Mouse (Mus musculus) monocyte, adult 5-6 weeks (primary cell): ENCODE data around the gene Ap1s3. TPM values are rescaled to one million over a fixed set of nuclear protein-coding genes. Genes with fewer than 3 reads are reported as not detected.
"Not testable (repeated sequence)": the region's sequence is repeated elsewhere in the genome, so short reads cannot be mapped to it uniquely, and the experiment has no call there.

ENCODE experiments used
- ATAC-seq: fragments of 153-309, 156-312 bp; replicated peaks from 2 replicates; pipeline ENCODE4 v1.8.0; 2017; ENCODE audit warnings: mild to moderate bottlenecking; ENCODE audit not compliant: low TSS enrichment, insufficient number of reproducible peaks, severe bottlenecking, poor library complexity, low FRiP score
- total RNA-seq: library from RNA; stranded (forward); fragments of 200-1000, 200-491, 200-594 nt; gene quantifications from 3 replicates; pipeline ENCODE4 v1.2.3, GENCODE M21; 2017

Gene Ap1s3
- total RNA-seq, 1 experiment from 2014 or later: 2.7 TPM

DNA sequence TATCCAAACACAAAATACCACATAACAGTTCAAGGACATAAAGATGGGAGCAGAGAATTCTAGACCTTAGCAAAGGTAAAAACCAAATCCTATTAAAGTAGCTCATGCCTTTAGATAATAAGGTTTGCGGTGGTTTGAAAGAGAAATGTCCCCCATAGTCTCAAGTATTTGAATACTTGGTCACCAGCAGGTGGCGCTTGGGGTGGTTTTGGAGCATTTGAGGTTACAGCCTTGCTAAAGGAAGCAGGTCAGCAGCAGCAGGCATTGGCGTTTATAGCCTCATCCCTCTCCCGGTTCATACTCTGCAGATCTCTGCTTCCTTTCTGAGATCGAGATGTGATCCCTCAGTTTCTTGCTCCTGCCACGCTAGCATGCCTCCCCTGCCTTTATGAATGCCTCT, 57.3 kb downstream of the Ap1s3 start:
- ATAC-seq: no peak

DNA sequence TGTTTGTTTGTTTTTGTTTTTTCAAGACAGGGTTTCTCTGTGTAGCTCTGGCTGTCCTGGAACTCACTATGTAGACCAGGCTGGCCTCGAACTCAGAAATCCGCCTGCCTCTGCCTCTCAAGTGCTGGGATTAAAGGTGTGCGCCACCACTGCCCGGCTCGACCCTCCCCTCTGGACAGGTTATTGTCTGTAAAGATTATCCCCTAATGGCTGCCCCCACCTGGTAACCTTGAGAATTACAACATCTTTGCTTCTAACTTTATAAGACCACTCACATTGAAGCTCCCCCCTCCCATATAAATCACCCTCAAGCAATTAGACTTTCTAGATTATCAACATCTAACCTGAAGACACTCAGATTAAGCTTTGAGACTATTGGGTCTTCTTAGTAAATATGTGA, 60.5 kb downstream of the Ap1s3 start:
- not testable (repeated sequence) for ATAC-seq

DNA sequence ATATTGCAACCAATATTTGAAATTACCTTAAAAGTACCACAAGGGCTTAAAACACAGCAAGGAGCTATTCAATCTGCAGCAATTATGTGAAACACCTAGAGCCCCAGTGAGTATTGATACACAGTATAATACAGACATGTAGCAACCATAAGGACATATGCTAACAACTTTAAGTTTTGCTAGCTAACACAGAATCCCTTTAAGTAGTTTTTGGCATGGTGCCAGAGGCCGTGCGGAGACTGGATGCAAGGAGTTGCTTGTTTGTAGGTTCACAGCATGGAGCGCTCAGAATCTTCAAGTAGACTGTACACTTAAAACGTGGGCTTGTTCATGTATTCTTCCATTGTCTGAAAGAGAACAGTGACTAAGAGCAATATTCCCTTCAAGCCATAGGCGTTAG, 62.9 kb downstream of the Ap1s3 start:
- ATAC-seq: not testable (repeated sequence)

DNA sequence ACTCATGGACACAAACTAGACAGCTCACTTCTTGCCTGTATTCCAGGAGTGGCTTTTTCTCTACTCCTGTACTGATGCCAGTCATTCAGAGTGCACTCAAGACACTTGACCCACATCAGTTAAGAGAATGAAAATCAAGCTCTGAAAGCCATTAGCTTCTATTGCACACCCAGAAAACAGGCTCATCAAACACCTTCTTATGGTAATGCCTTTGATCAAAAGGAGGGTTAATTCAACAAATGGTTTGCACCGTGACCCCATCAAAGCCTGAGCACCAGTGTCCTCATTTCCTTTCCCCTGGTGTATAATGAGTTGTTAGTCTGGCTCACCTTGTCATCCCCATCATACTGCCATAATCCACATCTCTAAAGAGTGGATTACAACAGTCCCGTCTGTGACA, 69.3 kb downstream of the Ap1s3 start:
- no peak for ATAC-seq

DNA sequence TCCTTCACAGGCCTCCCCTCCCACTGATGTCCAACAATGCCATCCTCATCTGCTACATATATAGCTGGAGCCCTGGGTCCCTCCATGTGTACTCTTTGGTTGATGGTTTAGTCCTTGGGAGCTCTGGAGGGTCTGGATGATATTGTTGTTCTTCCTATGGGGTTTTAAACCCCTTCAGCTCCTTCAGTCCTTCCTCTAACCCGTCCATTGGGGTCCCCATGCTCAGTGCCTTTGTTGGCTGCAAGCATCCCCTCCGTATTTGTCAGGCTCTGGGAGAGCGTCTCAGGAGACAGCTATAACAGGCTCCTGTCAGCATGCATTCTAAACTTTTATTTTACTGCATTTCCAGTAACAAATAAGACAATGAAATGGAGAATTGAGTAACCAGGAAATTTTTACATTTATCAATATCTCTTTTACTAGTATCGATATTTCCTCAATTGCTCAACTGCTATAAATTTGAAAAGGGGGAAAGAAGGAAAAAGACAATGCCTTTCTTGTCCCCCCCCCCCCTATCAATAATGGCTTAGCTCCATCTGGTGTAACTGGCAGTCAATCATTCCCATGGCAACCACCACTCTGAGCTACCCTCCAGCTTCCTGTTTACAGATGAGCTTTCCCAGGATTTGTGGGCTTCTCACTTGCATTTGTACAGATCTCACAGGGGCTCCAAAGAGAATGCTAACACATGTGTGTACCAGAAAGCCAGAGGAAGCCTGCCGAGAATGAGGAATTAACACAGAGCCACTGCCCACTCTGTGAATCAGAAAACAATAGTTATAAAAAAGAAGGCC, 73.2 kb downstream of the Ap1s3 start:
- ATAC-seq: no peak

DNA sequence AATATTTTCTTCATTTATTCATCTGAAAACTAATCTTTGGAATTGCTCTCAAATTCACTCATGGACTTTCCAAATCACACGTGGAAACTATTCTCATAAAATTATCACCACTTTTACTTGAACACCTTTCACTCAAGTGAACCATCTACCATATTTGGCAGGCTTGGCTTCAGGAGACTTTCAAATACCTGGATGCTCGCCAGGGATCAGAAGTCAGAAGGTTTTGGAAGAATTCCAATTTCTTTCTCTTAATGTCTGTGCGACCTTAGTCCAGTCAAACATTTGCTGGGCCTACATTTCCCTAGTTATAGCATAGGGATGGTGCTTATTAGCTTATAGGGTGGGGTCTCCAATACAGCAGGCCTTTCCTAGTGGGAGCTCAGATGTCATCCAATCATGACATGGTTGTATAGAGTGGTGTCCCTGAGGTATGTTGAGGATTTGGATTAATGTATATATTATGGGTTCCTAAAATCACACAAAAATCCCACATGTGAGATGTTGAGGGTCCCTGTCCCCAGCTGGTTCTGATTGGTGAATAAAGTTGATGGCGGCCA, 79.0 kb downstream of the Ap1s3 start:
- ATAC-seq: no peak

DNA sequence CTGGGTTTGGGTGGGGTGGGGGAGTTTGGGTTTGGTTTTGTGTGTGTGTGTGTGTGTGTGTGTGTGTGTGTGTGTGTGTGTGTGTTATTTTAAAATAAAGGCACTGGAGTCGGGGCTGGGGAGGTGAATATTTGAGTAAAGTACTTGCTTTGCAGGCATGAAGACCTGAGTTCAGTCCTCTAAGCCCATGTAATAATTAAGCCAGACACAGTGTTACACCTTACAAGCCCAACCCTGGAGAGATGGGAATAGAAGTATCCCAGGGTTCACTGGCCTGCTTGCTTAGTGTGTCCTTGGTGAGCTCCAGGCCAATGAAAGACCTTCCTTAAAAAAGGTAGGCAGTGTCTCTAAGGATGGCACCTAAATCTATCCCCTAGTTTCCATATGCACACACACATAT, 80.7 kb downstream of the Ap1s3 start:
- no peak for ATAC-seq

DNA sequence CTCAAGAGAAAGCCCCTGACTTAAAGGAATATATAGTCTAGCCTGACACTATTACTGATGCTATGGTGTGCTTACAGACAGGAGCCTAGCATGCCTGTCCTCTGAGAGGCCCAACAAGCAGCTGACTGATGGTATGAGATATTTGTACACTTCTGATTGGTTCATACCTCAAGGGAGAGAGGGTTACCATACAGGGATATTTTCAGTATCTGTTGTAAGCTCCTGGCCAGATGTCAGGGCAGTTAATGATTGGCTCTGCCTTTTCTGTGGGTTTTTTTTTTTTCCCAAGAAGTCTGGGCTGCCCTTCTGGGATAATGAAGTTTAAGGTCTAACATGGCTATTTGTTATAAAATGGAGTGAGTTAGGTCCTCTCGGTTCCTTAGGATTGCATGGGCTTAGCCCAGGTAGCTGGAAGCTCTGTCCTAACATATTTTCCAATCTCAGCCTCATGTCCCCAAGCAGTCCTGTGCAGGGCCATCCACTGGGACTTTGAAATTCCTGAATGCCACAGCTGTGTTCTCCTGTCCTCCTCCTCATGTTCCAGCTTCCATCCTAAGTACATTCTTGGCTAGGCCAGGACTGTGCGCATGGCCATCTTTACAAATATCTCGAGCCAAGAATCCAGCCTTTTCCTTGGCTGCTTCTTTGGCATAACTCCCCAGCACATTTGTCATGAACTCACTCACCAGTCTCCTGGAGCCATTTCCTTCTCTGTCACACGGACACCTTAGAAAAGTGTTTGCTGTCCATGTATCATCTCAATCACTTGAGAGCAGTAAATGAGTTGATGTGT, 81.6 kb downstream of the Ap1s3 start:
- no peak for ATAC-seq

DNA sequence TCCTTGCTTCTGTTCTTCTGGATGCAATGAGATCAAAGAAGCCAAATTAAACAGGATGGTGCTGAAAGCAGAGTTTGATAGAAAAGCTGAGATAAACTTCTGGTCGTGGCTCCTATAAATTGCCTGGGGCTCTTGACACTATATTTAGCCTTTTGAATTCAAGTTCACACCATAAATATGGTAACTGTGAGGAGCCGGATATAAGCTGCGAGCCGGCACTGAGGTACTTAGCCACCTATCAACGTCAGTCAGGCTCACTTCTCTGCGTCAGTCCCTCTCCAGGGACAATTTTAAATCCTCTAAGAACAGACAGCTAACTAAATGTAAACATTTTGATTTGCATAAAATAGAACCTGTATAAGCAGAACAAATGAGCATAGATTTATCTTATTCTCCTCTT, 82.3 kb downstream of the Ap1s3 start:
- no peak for ATAC-seq

DNA sequence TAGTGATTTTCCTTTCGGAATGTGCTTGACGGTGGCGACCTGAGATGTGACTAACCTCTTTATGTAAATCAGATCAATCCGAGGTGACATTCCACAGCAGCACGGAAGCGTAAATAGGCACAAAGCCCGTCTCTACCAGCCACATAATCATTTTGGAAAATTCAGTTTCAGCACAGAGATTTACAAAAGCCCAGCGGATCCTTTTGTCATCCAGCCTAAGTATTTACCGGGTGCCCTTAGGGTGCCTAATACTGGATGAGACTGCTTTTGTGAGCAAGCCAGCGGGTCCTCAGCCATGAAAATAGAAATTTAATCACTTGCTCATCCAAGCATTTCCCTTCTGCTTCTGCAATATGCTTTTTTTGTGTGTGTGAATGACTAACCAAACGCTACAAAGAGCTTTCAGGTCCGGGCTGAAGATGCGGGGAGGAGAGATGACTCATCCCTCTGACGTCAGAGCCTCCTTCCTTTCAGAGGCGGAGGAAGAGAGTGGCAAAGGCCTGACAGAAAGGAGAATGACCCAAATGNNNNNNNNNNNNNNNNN, 90.6 kb downstream of the Ap1s3 start:
- ATAC-seq: no peak; the same call in 1 of the 2 replicates

DNA sequence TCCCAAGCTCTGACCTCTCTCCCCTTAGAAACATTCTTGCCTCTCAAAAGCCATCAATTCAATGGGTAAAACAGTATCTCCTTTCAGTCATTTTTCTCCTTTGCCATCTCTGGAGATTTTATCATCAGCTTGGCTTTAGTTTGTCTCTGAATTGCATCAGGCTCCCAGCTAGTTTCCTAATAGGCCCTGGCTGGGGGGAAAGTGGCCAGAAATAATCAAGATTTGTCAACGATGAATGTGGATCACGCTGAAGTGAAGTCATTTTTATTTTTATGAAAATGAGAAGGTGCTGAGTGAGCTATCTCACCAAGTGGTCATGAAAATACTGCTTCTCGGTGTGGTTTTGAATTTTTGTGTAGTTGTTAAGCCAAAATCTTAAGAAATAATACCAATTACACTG, 94.4 kb downstream of the Ap1s3 start:
- ATAC-seq: no peak

DNA sequence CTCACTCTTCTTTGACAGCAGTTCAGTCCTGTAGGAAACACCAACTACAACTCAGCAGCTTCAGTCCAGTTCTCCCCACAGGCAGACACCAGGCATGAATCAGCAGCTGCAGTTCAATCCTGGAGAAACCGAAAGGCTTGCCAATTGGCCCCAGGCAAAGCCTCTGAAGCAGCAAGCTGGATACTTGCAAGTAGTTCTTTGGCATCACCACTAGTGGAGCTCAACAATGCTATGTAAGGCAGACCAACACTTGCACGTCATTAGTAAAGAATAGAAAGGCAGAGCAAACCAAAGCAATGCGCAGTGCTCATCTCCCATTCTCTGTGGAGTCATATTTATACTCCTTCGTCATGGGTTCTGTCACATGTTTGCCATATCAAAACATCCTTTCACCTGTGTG, 99.9 kb downstream of the Ap1s3 start:
- ATAC-seq: no peak

DNA sequence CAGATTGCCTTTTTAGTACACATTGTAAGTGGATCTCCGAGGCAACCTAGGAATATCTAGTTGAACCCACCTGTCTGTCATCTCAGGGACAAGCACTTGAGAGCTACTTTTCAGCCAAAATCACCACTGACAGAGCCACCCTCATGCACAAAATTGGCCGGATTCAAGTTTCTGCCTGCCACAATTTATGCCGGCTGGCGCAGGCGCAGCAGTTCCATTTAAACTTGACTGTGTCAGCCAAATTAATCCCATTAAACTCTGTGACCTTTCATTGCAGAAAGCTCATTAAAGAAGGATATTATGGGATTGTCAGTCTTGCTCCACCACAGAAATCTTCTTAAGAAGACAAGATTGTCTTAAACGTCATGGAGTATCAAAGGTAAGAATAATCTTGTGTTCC, 100.6 kb downstream of the Ap1s3 start:
- ATAC-seq: no peak

DNA sequence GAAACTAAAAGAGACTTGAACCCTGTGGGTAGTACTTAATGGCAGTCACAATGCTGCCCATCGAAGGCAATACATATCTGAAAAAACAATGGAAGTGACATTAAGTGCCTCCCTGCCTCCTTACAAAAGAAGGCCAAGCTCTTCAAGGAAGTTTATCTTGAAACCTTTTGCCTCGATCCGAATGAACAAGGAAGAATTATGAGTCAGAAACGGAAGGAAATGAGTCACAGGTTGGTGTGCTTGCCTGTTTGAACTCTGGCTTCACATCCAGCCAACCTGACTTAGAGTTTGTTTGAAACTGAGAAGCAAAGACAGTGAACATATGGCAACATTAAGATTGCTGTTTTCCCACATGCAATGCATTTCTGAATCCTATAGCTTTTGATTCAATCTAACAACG, 110.6 kb downstream of the Ap1s3 start:
- no peak for ATAC-seq

Other genes starting within 250 kb of the Ap1s3 start
- gene Scg2, start 231.9 kb downstream of the Ap1s3 start, total RNA-seq: not detected in 3 replicates
- 14.1 to 18.0 TPM (median 15.9 TPM) in 3 replicates for gene Mrpl44, start 104.0 kb upstream of the Ap1s3 start, total RNA-seq
- 24.7 to 50.1 TPM (median 27.2 TPM) in 3 replicates for gene Wdfy1, start 104.2 kb upstream of the Ap1s3 start, total RNA-seq
- gene Serpine2, start 189.2 kb upstream of the Ap1s3 start, total RNA-seq: 3.4 to 7.1 TPM in 2 of 3 replicates, not detected in the other